Mouse (Mus musculus) neural tube, embryonic 11.5 days (tissue): ENCODE results near the gene Bbs4. TPM values are rescaled to one million over a fixed set of nuclear protein-coding genes. Genes with fewer than 3 reads are reported as not detected.

Source experiments
- ATAC-seq: fragments of 200-750 bp; cut with Nextera tagmentation; 2 replicates; pipeline ENCODE4 v1.8.0; 2017; ENCODE audit warnings: moderate number of reproducible peaks, mild to moderate bottlenecking, moderate TSS enrichment, moderate library complexity; ENCODE audit not compliant: insufficient read depth, low FRiP score, low TSS enrichment
- DNase-seq: peaks from one replicate; pipeline ENCODE4 v3.0.0-alpha.2; 2015; ENCODE audit warnings: low spot score
- H3K27ac ChIP-seq: fragments of 300-500 bp; sonication (generic); 2 replicates; pipeline ENCODE4 v1.5.1; 2014; ENCODE audit warnings: low read depth, mild to moderate bottlenecking, low read length
- H3K27me3 ChIP-seq: fragments of 300-500 bp; sonication (generic); 2 replicates; pipeline ENCODE4 v1.6.1; 2014; ENCODE audit warnings: mild to moderate bottlenecking, low read length, mixed read lengths; ENCODE audit not compliant: control insufficient read depth, insufficient read depth
- H3K36me3 ChIP-seq: fragments of 300-500 bp; sonication (generic); 2 replicates; pipeline ENCODE4 v1.6.1; 2014; ENCODE audit warnings: mild to moderate bottlenecking, low read length, moderate library complexity, mixed read lengths; ENCODE audit not compliant: control insufficient read depth, insufficient read depth
- H3K4me1 ChIP-seq: fragments of 300-500 bp; sonication (generic); 2 replicates; pipeline ENCODE4 v1.6.1; 2014; ENCODE audit warnings: low read length, mixed read lengths; ENCODE audit not compliant: control insufficient read depth, insufficient read depth
- H3K4me2 ChIP-seq: fragments of 300-500 bp; sonication (generic); 2 replicates; pipeline ENCODE4 v1.6.1; 2014; ENCODE audit warnings: low read depth, mild to moderate bottlenecking, moderate library complexity
- H3K4me3 ChIP-seq: fragments of 300-500 bp; sonication (generic); 2 replicates; pipeline ENCODE4 v1.5.1; 2014; ENCODE audit warnings: low read depth, low read length
- H3K9ac ChIP-seq: fragments of 300-500 bp; sonication (generic); 2 replicates; pipeline ENCODE4 v1.6.1; 2014; ENCODE audit warnings: mild to moderate bottlenecking, low read length
- H3K9me3 ChIP-seq: fragments of 300-500 bp; sonication (generic); 2 replicates; pipeline ENCODE4 v1.6.1; 2016; ENCODE audit warnings: low read length; ENCODE audit not compliant: control insufficient read depth
- WGBS: fragments of 180-500 bp; shearing (Covaris S2); extraction: QIAGEN DNeasy Blood & Tissue Kit; methylation state at CpG from one replicate; pipeline ENCODE4 v1.1.7; 2014; 5-methylcytosine and 5-hydroxymethylcytosine counted together
- polyA plus RNA-seq: library from polyadenylated mRNA; unstranded; fragments of >200 nt; fragmentation: Nextera tagmentation; extraction: Ambion mirVana; gene quantifications from 2 replicates; pipeline ENCODE4 v1.2.1, GENCODE M21; 2014

Gene Bbs4
- polyA plus RNA-seq, 1 experiment from 2014 or later, result 22.1 TPM

DNA sequence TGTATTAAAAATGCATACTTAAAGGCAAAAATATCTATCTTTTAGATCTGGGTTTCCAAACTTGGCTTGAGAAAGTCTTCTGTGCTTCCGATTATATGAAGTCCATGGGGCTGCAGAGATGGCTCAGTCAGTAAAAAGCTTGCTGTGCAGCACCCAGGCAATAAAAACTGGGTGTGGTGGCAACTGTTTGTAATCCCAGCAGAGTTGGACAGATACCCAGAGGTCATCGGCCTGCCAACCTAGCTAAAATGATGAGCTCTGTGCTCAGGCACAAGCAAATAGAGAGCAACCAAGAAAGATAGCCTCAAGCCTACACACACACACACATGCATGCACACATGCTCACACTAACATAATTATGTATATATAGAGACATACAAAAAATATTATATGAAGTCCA, 75.1 kb downstream of the Bbs4 start:
- Histone ChIP-seq H3K27ac (no peak overlapping the region), H3K4me3 (no peak overlapping the region), H3K4me1 (no peaks in the 10 kb centered on the region), H3K9me3 (no peaks in the 10 kb centered on the region), H3K4me2 (no peak overlapping the region), H3K9ac (no peak overlapping the region), H3K27me3 (no peaks in the 10 kb centered on the region), H3K36me3 (no peaks in the 10 kb centered on the region)
- 94% methylated on average over 2 of the region's 2 CpGs for WGBS
- no peak for DNase-seq
- ATAC-seq, result no peak

DNA sequence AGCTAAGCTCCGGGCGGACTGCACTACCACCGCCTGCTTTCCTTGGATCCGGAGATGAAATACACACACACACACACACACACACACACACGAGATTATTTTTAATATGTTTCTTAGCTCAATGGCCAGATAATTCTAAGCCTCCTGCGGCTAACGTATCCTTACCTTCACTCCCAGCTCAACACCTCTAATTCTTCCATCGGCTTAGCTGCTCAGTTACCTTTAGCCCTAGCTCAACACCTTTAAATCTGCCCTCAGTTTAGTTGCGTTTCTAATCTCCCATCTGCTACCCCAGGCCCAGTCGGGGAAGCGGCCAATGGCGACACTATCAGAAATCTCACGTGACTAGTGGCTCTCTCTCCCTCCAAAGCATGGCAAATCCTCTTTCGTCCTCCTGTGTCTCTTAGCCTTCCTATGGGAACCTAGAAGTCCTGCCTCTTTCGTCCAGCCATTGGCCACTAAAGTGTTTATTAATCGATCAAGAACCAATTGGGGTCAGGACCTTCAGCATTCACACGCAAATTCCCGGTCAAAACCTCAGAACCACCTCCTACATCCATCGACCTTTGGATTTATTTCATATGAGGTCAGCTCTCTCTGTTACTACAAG, 78.4 kb downstream of the Bbs4 start:
- H3K4me3 ChIP-seq, result no peak overlapping the region
- WGBS, result 85% methylated on average over 19 of the region's 19 CpGs
- no peak overlapping the region for H3K27ac ChIP-seq
- no peaks in the 10 kb centered on the region for H3K27me3 ChIP-seq
- no peak overlapping the region for H3K9ac ChIP-seq
- no peak overlapping the region for H3K4me2 ChIP-seq
- ATAC-seq (no peak), DNase-seq (no peak)
- no peaks in the 10 kb centered on the region for H3K36me3 ChIP-seq
- H3K9me3 ChIP-seq, result no peaks in the 10 kb centered on the region
- H3K4me1 ChIP-seq, result 0 out of 2 replicates have a peak, but pooled peaks cover 5% of the 10 kb centered on the region

DNA sequence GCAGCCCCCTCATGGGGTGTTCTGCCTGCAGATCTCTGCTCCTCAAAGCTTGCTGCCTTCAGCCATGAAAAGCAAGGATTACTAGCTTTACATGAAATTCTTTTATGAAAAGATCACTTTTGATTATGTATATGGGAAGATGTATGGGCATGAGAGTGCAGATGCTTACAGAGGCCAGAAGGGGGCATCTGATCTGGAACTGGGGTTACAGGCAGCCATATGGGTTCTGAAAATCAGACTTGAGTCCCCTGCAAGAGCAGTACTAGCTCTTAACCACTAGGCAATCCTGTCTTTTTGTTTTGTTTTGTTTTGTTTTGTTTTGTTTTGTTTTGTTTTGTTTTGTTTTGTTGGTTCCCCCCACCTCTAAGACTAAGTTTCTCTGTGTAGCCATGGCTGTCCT, 80.1 kb downstream of the Bbs4 start:
- H3K9ac ChIP-seq, result no peak overlapping the region
- no peak for ATAC-seq
- no peak overlapping the region for H3K4me2 ChIP-seq
- H3K27me3 ChIP-seq, result no peaks in the 10 kb centered on the region
- H3K9me3 ChIP-seq, result no peaks in the 10 kb centered on the region
- H3K4me3 ChIP-seq, result no peak overlapping the region
- no peak overlapping the region for H3K27ac ChIP-seq
- H3K36me3 ChIP-seq, result no peaks in the 10 kb centered on the region
- no peak for DNase-seq
- 0 out of 2 replicates have a peak, but pooled peaks cover 5% of the 10 kb centered on the region for H3K4me1 ChIP-seq

Other genes starting within 250 kb of the Bbs4 start
- 48.6 and 50.0 TPM in 2 replicates for gene Adpgk, start 62.0 kb downstream of the Bbs4 start, polyA plus RNA-seq
- 18.5 and 22.1 TPM in 2 replicates for gene Arih1, start 133.1 kb upstream of the Bbs4 start, polyA plus RNA-seq
- 43.2 and 49.9 TPM in 2 replicates for gene Hexa, start 186.0 kb upstream of the Bbs4 start, polyA plus RNA-seq
- gene Tmem202, start 186.3 kb upstream of the Bbs4 start, polyA plus RNA-seq, result not detected in 2 replicates
- gene Celf6, start 224.4 kb upstream of the Bbs4 start, polyA plus RNA-seq, result 6.1 and 6.3 TPM in 2 replicates